Mouse (Mus musculus): Measurements from ENCODE around the gene Tamm41. TPM values are rescaled to one million over a fixed set of nuclear protein-coding genes. Genes with fewer than 3 reads are reported as not detected.

Gene Tamm41
- polyA plus RNA-seq, 1 experiment from 2014 or later, result 55.5 TPM

GRCm38 (mm10) chr6:114958249-114959011, 79.2 kb downstream of the Tamm41 start:
- 86% methylated on average over 10 of the region's 10 CpGs for WGBS

GRCm38 (mm10) chr6:114957756-114958155, 79.9 kb downstream of the Tamm41 start:
- 80% methylated on average over 12 of the region's 12 CpGs for WGBS
- no peaks in the 10 kb centered on the region for H3K9me3 ChIP-seq
- H3K27ac ChIP-seq, result no peak overlapping the region
- no peaks in the 10 kb centered on the region for H3K36me3 ChIP-seq
- H3K4me2 ChIP-seq (replicated peaks), result no peak overlapping the region
- ATAC-seq, result no peak
- 0 out of 2 replicates have a peak, but pooled peaks cover 6% of the 10 kb centered on the region for H3K27me3 ChIP-seq
- peaks cover under 1% of the 10 kb centered on the region; the same call in 1 of the 2 replicates for H3K4me1 ChIP-seq (replicated peaks)
- H3K9ac ChIP-seq (replicated peaks), result no peak overlapping the region
- no peak overlapping the region for H3K4me3 ChIP-seq (replicated peaks)

More at GRCm38 (mm10) chr6:114958249-114959011, 79.2 kb downstream of the Tamm41 start:
- 0 out of 2 replicates have a peak, but pooled peaks cover 6% of the 10 kb centered on the region for H3K27me3 ChIP-seq
- no peaks in the 10 kb centered on the region for H3K9me3 ChIP-seq
- no peak overlapping the region for H3K27ac ChIP-seq
- ATAC-seq, result no peak
- no peaks in the 10 kb centered on the region for H3K36me3 ChIP-seq
- no peak overlapping the region for H3K4me2 ChIP-seq (replicated peaks)
- no peak overlapping the region for H3K4me3 ChIP-seq (replicated peaks)
- no peaks in the 10 kb centered on the region for H3K4me1 ChIP-seq (replicated peaks)
- no peak overlapping the region for H3K9ac ChIP-seq (replicated peaks)

DNA sequence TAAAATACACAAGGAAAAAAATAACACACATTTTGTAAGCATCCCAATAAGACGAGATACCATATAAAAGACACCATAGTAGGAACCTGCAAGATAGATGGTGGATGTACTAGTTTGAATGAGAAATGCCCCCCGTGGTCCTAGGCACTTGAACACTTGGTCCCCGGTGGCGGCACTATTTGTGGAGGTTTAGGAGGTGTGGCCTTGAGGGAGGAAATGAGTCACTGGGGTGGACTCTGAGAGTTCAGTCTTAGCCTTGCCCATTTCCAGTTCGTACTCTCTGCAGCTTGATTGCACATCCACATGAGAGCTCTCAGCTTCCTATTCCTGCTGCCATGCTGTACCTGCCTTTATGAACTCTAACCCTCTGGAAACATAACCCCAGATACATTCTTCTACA, 83.2 kb downstream of the Tamm41 start:
- no peak overlapping the region for H3K4me2 ChIP-seq (replicated peaks)
- no peak overlapping the region for H3K27ac ChIP-seq
- H3K9me3 ChIP-seq, result no peaks in the 10 kb centered on the region
- no peaks in the 10 kb centered on the region for H3K36me3 ChIP-seq
- 0 out of 2 replicates have a peak, but pooled peaks cover 6% of the 10 kb centered on the region for H3K27me3 ChIP-seq
- peaks cover 8% of the 10 kb centered on the region; the same call in 1 of the 2 replicates for H3K4me1 ChIP-seq (replicated peaks)
- WGBS, result 87% methylated on average over 5 of the region's 5 CpGs
- H3K9ac ChIP-seq (replicated peaks), result no peak overlapping the region
- H3K4me3 ChIP-seq (replicated peaks), result no peak overlapping the region
- ATAC-seq, result no peak

Other genes starting within 250 kb of the Tamm41 start
- 62.4 and 66.2 TPM in 2 replicates for gene Vgll4, start 67.9 kb downstream of the Tamm41 start, polyA plus RNA-seq (2015; fragmentation: Nextera tagmentation; extraction: Ambion mirVana)
- gene Syn2, start 97.0 kb upstream of the Tamm41 start, polyA plus RNA-seq (2015; fragmentation: Nextera tagmentation; extraction: Ambion mirVana), result 13.3 and 16.2 TPM in 2 replicates
- not detected in 2 replicates for gene Gm17482, start 189.5 kb upstream of the Tamm41 start, polyA plus RNA-seq (2015; fragmentation: Nextera tagmentation; extraction: Ambion mirVana)
- gene Timp4, start 214.3 kb upstream of the Tamm41 start, polyA plus RNA-seq (2015; fragmentation: Nextera tagmentation; extraction: Ambion mirVana), result 2.9 and 3.3 TPM in 2 replicates

Data from midbrain, embryonic 13.5 days (tissue).